Mouse (Mus musculus) fat pad, adult 2 months (tissue): Measurements from ENCODE around the gene Irf4.

Experiments
- DNase-seq: peaks from one replicate; pipeline ENCODE4 v3.0.0-alpha.2; 2011; ENCODE audit warnings: low read depth, low spot score; ENCODE audit errors: extremely low read depth

The Irf4 gene

DNA sequence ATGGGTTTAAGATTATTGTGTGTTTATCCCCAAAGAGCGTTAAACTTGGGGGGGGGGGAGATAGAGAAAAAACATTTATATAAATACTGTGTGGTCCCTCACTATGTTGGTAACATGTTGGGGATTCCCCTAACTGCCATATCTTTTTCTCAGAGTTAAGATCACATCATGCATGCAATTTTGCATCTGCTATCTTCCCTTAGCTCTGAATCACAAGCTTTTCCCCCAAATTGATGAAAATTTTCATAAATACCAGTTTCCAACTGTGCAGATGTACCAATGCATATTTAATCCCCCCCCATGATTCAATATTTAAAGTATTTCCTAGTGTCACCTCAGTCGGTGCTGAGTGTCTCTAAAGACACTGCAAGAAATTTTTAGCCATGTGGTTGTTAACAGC, 11.8 kb upstream of the Irf4 start:
- no peak for DNase-seq

DNA sequence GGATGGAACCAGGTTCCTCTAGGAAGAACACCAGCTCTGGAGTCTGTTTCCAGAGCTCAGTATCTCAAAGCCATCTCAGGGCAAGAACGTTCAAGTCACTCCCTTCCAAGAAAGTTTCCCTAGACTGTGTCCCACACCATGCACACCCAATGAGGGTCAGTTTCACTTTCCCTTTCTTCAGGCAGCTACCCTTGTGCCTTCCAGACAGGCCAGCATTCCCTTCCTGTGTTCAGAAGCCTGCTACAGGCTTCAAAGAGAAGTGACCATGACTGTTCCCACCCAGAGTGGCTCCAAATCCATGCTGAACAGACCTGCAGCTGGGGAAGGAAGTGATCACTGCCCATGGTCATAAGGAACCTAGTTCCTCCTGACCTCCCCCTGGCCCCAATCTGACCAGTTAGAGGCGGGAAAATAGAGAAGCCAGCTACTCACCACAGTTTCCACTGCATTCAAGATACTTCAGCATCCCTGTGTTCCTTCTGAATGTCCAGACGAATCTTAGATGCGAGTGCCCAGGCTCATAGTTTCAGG, 10.7 kb upstream of the Irf4 start:
- DNase-seq, result no peak

DNA sequence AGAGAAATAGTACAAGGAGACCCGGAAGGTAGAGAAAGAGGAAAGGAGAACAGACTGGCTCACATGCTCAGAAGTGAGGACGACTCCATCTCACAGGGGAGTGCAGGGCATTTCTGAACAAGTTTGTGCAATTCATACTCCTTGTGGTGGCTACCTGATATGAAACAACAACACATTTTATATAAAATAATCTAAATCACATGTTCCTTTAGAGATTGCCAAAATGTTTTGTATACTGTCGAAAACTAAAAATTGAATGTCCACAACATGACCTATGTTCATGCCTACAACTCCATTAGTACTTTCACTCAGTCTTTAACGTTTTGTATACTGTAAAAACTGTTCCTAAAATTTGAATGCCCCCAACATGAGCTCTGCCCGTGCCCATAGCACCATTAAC, 7.9 kb upstream of the Irf4 start:
- no peak for DNase-seq

DNA sequence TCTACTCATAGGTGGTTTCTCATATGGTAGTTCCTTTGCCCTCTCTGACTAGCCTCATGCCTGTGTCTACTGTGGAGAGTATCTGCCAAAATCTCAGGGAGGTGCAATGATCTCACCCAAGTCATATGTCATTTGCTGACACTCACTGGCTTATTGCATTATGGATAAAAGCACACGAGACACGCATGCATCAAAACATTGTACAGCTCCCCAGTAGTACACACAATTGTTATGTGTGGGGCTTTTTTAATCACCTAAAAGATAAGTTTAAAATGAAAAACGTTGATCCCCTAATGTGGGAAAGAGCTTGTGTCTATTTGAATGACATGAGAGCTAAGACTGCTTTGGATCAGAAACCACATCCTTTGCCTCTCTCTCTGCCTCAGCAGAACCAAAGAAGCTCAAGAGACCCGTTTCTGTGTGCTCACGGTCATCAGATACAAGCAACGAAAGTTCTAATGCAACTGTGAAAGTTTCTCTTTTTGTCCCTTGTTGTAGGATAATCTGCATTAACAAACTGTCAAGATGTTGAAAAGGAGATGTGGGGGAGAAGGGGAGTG, 6.5 kb upstream of the Irf4 start:
- no peak for DNase-seq

DNA sequence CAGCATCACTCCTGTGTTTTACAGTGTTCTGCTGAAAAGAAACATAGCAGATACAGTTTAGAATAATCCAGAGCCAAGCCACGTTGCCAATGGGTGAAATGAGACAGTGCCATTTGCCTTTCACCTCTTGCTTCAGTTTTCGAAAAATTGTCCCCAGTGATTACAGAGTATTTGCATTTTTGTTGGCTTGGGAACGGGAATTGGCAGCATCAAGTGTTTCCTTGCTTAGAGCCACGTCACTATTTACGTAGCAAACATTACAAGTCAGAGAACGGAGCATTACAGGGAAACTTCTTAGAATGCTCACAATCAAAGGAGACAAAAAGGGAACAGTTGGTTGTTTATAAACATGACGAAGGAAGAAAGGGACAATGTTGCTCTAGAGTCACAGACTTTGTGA, 3.9 kb upstream of the Irf4 start:
- DNase-seq, result no peak

DNA sequence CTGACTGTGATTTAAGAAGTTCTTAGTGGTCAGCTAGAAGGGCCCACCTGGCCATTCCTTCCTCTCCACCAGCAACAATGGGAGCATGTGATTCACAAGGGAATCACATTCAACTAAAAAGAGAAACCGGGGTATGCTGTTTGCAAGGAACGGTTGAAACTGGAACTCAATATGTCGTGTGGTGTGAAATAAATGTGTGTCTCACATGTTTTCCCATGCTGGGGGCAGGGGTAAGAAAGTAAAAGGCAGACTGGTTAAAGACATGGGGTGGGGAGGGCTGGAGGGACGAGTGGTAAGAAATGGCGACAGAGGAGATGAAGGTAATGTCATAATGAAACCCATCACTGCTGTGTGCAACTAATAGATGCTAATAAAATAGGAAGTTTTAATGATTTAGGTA, 2.0 kb upstream of the Irf4 start:
- no peak for DNase-seq

DNA sequence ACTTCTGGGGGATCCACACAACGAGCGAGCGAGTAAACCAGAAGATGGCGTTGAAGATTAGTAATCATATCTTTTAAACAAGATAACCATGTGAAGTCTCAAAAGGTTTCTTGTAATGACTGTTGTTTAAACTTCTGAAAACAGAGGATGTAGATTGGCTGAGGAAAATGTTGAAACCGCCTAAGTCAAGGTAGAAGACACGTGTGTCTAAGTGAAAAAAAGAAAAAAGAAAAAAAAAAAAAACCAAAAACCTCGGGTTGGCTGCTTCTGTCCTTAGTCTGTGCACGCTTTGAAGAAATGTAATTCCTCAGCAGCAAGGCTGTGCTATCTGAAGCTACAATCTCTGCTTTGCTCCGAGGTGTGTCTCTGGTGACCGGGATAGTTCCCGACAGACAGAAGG, 1.5 kb upstream of the Irf4 start:
- no peak for DNase-seq

DNA sequence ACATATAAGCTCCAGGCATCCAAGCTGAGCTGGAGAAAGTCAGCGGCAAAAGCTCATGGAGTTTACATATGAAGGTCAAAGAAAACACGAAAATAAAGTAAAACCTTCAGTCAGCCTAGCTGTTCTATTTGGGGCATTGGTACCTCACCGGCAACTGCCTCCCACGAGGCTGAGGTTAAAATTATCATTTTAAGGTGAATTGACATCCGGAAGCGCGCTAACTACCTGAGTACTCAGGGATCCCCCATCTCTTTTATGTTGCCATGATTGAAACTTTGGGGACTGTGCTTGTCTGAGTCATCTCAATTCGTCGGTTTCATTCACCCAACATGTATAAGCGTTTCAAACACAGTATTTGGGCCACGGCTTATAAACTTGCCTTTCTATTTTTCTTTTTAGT, 705 bp upstream of the Irf4 start:
- no peak for DNase-seq

DNA sequence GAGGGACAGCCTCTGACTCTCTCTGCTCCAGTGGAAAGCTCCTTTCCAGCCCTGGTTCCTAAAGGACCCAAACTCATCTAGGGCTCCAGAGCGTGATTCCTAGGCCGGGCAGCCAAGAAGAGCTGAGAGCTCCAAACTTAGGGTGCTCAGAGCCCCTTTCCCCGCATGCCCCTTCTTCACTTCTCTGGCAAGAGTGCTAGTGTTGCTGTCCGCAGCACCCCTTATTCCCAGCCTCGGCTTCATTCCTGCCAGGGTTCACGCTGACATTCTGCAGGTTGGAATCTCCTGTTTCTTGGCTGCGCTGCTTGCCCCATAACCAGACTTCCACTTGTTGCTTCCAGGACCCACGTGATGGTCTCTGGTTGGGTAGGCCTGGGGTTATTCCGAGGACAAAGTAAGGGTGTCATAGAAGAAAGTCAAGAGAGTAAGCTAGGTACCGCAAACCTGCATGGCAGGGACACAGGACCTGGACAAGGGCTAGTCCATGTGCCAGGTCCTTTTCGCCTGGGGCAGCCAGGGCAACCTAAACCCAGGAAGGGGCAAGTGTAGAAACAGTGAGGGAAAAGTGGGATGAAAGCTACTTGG, 623 bp downstream of the Irf4 start:
- DNase-seq, result no peak

DNA sequence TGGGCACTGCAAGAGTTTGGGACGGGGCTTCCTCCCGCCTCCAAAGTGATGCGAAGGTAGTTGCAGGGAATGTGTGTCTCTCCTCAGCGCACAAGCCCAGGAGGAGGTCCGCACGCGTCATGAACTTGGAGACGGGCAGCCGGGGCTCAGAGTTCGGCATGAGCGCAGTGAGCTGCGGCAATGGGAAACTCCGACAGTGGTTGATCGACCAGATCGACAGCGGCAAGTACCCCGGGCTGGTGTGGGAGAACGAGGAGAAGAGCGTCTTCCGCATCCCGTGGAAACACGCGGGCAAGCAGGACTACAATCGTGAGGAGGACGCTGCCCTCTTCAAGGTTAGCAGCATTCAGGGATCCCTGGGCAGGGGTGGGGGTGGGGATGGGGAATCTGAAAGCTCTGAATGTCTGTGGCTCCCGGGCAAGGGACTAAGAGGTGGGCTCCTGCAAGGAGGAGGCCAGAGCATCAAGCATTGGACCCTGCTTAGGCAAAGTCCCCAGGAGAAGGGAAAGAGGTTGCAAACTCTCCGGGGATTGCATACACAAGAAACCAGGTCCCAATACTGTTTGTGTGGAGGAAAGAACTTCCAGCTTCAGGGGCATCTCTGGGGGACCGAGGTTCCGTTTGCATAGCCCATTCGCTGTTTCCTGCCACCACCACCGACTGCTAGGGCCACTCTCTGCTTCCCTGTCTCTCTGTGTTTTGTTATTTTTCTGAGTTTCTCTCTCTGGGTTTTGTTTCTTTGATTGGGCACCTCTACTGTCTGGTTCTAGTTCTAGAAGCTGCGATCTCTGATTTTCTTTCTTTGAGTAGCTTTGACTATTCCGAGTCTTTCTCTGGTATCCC, 1.7 kb downstream of the Irf4 start:
- no peak for DNase-seq

DNA sequence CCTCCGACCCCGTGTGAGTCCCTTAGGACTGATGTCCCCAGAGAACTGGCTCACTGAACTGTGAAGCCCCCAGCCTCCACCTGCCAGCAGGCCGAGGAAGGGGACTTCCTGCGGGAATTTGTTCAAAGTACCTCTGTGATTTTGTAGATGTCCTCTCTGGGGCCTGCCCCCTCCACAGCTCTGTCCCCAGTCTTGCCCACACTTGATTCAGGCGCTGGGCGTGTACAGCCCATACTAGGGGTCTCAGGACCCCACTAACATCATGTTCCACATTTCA, 2.2 kb downstream of the Irf4 start:
- no peak for DNase-seq

DNA sequence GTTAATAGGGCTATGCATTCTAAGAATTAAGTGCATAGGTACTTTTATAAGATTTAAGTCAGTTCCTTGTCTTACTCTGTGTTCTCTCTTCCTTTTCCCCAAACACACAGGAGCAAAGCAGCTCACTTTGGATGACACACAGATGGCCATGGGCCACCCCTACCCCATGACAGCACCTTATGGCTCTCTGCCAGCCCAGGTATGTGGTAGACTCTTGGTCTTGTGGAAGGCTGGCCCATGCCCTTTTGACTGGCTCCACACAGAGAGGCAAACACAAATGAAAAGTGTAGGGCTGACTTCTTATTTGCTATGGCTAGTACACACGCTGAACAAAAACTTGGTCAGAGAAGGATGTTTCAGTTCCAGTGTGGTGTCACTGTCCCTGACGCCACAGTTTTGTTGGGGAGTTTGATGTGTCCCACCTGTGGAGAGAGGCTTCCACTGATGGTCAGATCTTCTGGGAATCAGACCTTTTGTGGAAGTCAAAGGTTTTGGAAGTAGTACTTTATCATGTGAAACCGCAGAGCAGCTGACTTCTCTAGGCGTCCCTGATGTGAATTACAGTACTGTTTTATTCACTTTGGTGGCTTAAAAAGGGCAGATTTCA, 3.7 kb downstream of the Irf4 start:
- DNase-seq, result no peak

DNA sequence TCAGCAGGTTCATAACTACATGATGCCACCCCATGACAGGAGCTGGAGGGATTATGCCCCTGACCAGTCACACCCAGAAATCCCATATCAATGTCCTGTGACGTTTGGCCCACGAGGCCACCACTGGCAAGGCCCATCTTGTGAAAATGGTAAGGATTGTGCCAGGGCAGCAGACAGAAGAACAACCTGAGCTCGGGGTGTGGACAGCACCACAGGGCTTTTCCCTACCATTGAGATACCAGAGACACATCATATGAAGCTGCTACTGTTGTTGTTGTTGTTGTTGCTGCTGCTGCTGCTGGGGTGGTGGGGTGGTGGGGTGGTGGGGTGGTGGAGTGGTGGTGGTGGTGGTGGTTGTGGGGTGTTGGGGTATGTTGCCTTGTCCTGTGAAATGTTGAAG, 4.4 kb downstream of the Irf4 start:
- DNase-seq, result no peak

DNA sequence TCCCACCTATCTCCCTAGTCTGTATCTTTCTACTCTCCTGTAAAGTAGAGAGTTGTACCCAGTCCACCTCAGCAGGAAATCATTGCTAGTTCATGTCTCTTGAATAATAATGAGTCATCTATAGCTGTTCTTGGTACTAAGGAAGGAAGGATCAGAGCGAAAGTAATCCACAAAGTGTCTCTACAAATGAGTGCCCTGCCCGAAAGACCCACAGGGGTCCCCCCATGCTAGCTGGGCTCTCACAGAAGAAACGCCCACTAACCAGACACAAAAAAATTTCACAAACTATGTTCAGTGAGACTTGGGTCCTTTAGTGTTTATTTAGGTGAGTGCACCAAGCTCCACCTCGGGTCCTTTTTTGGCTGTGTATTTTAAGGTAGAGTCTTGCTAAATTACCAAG, 5.0 kb downstream of the Irf4 start:
- DNase-seq, result no peak

DNA sequence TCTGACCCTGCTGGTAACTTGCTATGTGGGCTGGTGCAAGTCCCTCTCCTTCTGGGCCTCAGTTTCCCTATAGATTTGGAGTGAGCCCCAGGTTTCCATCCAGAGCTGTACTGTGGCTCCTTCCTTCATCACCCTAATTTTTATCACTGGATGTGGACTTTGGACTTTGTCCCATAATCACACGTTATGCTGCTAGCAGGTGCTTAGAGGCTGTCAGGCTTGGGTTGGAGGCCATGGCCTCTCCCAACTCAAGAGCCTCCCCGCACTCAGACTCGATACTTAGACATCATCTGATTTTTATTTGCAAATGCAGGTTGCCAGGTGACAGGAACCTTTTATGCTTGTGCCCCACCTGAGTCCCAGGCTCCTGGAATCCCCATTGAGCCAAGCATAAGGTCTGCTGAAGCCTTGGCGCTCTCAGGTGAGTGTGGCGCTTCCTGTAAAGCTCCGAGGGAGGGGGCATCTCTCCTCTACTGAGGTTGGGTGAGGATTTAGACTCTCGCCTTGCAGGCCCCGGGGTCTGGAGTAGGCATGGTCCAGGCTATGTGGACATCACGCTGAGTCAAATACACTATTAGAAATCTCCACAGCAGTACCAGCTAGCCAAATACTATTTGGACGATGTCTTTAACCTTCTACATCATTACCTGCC, 5.9 kb downstream of the Irf4 start:
- DNase-seq, result no peak

DNA sequence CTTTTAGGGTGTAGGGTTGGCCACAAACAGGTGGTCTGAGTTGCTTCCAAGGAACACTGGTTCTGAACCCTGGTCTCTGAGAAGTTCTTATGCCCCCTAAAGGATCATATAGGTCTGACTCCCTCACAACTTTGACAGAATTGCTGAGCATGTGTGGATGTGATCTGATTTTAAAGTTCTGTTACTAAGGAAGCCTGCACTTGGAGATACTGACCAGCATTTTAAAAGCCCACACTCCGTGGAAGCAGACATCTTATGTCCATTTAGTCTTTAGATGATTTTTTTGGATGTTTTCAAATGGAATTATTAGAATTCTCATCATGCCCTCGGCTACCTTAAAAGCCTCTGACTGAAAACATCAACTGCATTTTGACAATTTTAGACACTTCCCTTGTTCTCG, 6.6 kb downstream of the Irf4 start:
- no peak for DNase-seq

DNA sequence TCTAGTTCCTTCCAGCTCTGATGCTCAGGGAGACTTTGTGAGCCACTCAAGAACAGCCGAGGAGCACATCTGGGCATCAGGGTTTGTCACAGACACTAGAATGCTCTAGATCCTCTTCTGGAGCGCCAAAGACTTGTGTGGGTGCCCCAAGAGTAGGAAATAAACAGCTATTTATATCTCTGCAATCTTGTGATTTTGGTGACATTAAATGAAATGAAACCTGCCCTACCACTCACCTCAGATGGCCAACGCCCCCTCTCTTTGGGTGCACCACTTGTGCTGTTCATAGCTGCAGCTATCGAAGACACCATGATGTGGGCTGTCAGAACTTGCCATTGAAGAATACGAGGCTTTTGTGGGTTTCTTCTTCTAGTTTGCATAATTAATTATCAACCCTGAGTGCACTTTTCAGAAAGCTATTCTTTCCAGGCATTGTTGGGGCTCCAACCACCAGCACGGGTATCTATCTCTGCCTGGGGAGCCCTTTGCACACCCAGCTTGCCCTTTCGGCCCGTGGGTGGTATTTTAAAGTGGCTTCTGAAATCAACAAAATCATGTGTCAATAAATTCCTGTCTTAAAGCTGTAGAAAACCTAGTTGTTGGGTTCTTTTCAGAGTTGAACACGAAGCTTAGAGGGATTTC, 7.1 kb downstream of the Irf4 start:
- DNase-seq, result no peak

DNA sequence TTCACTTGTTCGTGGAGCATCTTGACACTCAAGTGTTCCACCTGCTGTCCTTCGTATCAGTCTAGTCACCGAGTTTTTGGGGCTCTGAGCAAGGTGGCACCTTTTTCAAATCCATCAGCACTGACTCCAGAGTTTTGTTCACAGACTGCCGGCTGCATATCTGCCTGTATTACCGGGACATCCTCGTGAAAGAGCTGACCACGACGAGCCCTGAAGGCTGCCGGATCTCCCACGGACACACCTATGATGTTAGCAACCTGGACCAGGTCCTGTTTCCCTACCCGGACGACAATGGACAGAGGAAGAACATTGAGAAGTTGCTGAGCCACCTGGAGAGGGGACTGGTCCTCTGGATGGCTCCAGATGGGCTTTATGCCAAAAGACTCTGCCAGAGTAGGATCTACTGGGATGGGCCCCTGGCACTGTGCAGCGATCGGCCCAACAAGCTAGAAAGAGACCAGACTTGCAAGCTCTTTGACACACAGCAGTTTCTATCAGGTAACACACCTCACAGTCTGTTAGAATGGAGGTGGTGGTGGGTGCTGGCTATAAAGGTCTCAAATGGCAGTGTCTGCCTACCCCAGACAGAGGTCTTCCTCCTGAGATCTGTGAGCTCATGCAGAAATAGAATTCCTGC, 8.4 kb downstream of the Irf4 start:
- no peak for DNase-seq

DNA sequence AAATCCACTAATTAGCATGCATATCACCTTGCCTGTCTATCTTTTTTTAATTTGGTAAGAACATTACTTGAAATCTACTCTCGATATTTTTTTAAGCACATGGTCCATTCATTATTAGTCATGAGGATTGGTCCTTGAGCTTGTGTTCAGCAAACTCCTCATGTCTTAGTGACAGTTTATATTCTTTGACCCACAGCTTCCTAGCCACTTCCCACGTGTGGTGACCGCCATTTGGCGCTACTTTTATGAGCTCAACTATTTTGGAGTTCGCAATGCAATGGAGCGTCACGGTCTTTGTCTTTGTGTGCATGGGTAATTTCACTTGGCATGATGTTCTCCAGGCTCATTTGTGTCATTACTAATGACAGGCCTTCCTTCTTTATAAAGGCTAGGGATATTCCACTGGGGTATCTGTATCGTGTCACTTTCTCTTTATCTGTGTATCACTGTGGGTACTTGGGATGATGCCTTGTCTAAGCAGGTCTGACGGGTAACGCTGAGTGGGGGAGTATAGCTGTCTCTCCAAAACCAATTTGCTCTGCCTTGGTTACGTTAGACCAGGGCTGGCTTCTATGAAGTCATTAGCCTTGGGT, 9.9 kb downstream of the Irf4 start:
- no peak for DNase-seq

DNA sequence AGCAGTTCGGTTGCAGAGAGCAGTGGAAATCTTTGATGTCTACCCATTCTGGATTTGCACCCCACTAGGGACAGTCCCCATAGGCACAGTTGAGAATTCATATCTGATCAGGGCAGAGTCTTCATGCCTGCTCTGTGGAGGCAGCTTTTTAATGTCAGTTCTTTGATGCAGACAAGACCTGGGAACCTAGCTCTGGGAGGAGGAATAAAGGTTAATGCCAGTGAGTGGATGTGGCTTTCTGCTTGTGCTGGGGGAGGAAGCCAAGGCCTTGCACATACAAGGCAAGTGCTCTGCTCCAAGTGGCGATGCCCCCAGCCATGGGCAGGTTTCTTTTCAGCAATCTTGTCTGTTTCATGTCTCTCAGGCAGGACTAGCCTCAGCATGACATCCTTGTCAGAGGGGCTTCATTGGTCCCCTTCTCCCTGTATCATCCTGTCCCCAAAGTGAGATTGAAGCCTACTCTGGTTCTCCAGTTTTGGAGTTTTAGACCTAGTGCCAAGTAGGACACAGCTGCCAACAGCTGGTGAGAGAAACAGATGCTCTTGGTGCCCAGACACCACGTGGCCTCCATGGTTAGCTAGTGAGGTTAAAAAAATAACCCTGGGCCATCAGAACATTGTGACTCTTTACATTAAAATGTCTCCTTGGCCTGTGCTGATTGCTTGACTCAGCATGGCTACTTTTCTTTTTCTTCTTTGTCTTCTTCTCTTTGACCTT, 11.5 kb downstream of the Irf4 start:
- DNase-seq, result no peak
